Mouse (Mus musculus) cerebellum, adult 2 months (tissue): ENCODE results near the gene Slc4a7.

Experiments
- CTCF ChIP-seq: fragments of 200-500 bp; IDR thresholded peaks from 2 replicates; pipeline ENCODE4 v1.5.1; 2011; ENCODE audit warnings: low read depth, mild to moderate bottlenecking, control low read depth, low read length, moderate library complexity, borderline replicate concordance; ENCODE audit not compliant: insufficient read depth
- POLR2A ChIP-seq: fragments of 200-500 bp; IDR thresholded peaks from 2 replicates; pipeline ENCODE4 v1.6.1; 2011; ENCODE audit warnings: low read length, control low read depth, borderline replicate concordance; ENCODE audit not compliant: insufficient read depth

- TF ChIP-seq CTCF (no peak), POLR2A (no peak)
Observed at GRCm38 (mm10) chr14:14781169-14781568, 79.1 kb downstream of the Slc4a7 start.
